Mouse (Mus musculus) monocyte, adult 5-6 weeks (primary cell): ENCODE results near the gene Pdk2. TPM values are rescaled to one million over a fixed set of nuclear protein-coding genes. Genes with fewer than 3 reads are reported as not detected.

ENCODE experiments used
- total RNA-seq: library from RNA; stranded (forward); fragments of 200-1000, 200-491, 200-594 nt; gene quantifications from 3 replicates; pipeline ENCODE4 v1.2.3, GENCODE M21; 2017

Pdk2 gene
- total RNA-seq, 1 experiment from 2014 or later = 4.8 TPM

Other genes with a start within 250 kb of the Pdk2 start
- not detected in 3 replicates for gene Col1a1, start 105.1 kb downstream of the Pdk2 start, total RNA-seq
- 2.5 TPM in 1 of 3 replicates, not detected in the others for gene Hils1, start 73.8 kb downstream of the Pdk2 start, total RNA-seq
- gene Sgca, start 65.0 kb downstream of the Pdk2 start, total RNA-seq = not detected in 3 replicates
- 127 to 216 TPM (median 141 TPM) in 3 replicates for gene Ppp1r9b, start 50.3 kb downstream of the Pdk2 start, total RNA-seq
- 0.38 to 1.5 TPM in 2 of 3 replicates, not detected in the other for gene Samd14, start 31.5 kb downstream of the Pdk2 start, total RNA-seq
- gene Itga3, start 35.4 kb upstream of the Pdk2 start, total RNA-seq = 0.75 to 1.2 TPM (median 0.97 TPM) in 3 replicates
- gene Dlx3, start 78.8 kb upstream of the Pdk2 start, total RNA-seq = not detected in 3 replicates
- gene Dlx4, start 104.9 kb upstream of the Pdk2 start, total RNA-seq = not detected in 3 replicates
- 0.87 TPM in 1 of 3 replicates, not detected in the others for gene Tac4, start 220.2 kb upstream of the Pdk2 start, total RNA-seq